Mouse (Mus musculus) lung, postnatal 0 days (tissue): ENCODE measurements around the gene Trappc6b. TPM values are rescaled to one million over a fixed set of nuclear protein-coding genes. Genes with fewer than 3 reads are reported as not detected.

Experiments used
- ATAC-seq: fragments of 200-750 bp; cut with Nextera tagmentation; 2 replicates; pipeline ENCODE4 v1.8.0; 2017; ENCODE audit warnings: moderate library complexity
- DNase-seq: peaks from one replicate; pipeline ENCODE4 v3.0.0-alpha.2; 2016; ENCODE audit warnings: low spot score
- H3K27ac ChIP-seq: fragments of 300-500 bp; sonication (generic); 2 replicates; pipeline ENCODE4 v1.5.1; 2014; ENCODE audit warnings: antibody characterized with exemption, mild to moderate bottlenecking, low read length, mixed read lengths
- H3K27me3 ChIP-seq: fragments of 300-500 bp; sonication (generic); replicated peaks from 2 replicates; pipeline ENCODE4 v1.6.1; 2014; ENCODE audit warnings: low read length, mixed read lengths; ENCODE audit not compliant: insufficient read depth
- H3K36me3 ChIP-seq: fragments of 300-500 bp; sonication (generic); 2 replicates; pipeline ENCODE4 v1.6.1; 2014; ENCODE audit warnings: low read length, mixed read lengths; ENCODE audit not compliant: insufficient read depth
- H3K4me1 ChIP-seq: fragments of 300-500 bp; sonication (generic); 2 replicates; pipeline ENCODE4 v1.6.1; 2014; ENCODE audit warnings: antibody characterized with exemption, low read depth, low read length, mixed read lengths; ENCODE audit not compliant: insufficient read depth
- H3K4me2 ChIP-seq: fragments of 300-500 bp; sonication (generic); replicated peaks from 2 replicates; pipeline ENCODE4 v1.6.1; 2014; ENCODE audit warnings: low read depth, mild to moderate bottlenecking, low read length, moderate library complexity, mixed read lengths
- H3K4me3 ChIP-seq: fragments of 300-500 bp; sonication (generic); 2 replicates; pipeline ENCODE4 v1.5.1; 2014; ENCODE audit warnings: low read depth, low read length
- H3K9ac ChIP-seq: fragments of 300-500 bp; sonication (generic); replicated peaks from 2 replicates; pipeline ENCODE4 v1.6.1; 2014; ENCODE audit warnings: low read depth, mild to moderate bottlenecking
- H3K9me3 ChIP-seq: fragments of 300-500 bp; sonication (generic); 2 replicates; pipeline ENCODE4 v1.6.1; 2016; ENCODE audit warnings: low read length, mixed read lengths
- CTCF ChIP-seq: IDR thresholded peaks from 2 replicates; pipeline ENCODE4 v1.5.1; 2016; ENCODE audit warnings: antibody characterized with exemption, mild to moderate bottlenecking
- EP300 ChIP-seq: IDR thresholded peaks from 2 replicates; pipeline ENCODE4 v1.6.1; 2016; ENCODE audit warnings: antibody characterized with exemption, mild to moderate bottlenecking, control low read depth
- WGBS: fragments of 180-500 bp; shearing (Covaris S2); extraction: QIAGEN DNeasy Blood & Tissue Kit; methylation state at CpG from one replicate; pipeline ENCODE4 v1.1.7; 2014; 5-methylcytosine and 5-hydroxymethylcytosine counted together
- polyA plus RNA-seq: library from polyadenylated mRNA; unstranded; fragments of >200 nt; fragmentation: Nextera tagmentation; extraction: Ambion mirVana; gene quantifications from 2 replicates; pipeline ENCODE4 v1.2.1, GENCODE M21; 2015

The Trappc6b gene
- polyA plus RNA-seq, 1 experiment from 2014 or later = 139 TPM

DNA sequence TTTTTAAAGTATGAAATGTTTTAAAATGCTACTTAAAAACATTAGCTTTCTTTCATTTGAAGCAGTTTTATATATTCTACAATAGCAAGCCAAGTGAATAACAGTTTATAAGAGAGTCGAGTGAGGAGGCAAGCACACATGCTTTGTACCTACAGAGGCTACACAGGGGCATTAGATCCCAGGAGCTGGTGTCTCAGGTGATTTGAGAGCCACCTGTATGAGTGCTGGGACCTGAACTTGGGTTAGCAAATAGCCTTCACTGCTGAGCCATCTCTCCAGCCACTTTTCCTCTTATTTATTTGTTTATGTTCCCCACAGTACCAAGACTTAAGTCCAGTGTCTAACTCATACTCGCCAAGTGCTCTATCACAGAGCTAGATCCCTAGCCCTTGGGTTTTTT, 41.4 kb downstream of the Trappc6b start:
- no peak overlapping the region for H3K27ac ChIP-seq
- H3K9ac ChIP-seq = no peak overlapping the region
- H3K4me2 ChIP-seq = no peak overlapping the region
- H3K9me3 ChIP-seq = no peaks in the 10 kb centered on the region
- no peaks in the 10 kb centered on the region for H3K4me1 ChIP-seq
- no peak for ATAC-seq
- DNase-seq = no peak
- no peaks in the 10 kb centered on the region for H3K27me3 ChIP-seq
- TF ChIP-seq CTCF = no peak
- TF ChIP-seq EP300 = no peak
- WGBS = 85% methylated on average over 2 of the region's 2 CpGs
- peaks cover 4% of the 10 kb centered on the region for H3K36me3 ChIP-seq
- H3K4me3 ChIP-seq = no peak overlapping the region

DNA sequence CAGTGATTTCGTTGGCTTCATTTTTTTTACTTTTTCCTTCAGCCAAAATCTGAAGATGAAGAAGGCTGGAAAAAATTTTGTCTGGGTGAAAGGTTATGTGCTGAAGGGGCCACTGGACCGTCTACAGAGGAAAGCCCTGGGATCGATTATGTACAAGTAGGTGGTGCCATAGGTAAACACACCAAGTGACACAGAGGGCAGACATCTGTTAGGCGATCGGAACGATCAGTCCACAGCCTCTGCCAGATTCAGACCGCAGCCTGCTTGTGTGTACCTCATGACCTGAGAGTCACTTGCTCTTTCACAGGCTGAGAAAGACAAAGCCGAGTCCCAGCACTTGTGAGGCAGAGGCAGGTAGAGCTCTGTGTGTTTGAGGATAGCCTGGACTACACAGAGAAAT, 43.3 kb downstream of the Trappc6b start:
- WGBS = 75% methylated on average over 8 of the region's 8 CpGs
- no peaks in the 10 kb centered on the region for H3K9me3 ChIP-seq
- ATAC-seq (no peak), DNase-seq (no peak)
- H3K4me2 ChIP-seq = no peak overlapping the region
- H3K27ac ChIP-seq = no peak overlapping the region
- H3K27me3 ChIP-seq = no peaks in the 10 kb centered on the region
- TF ChIP-seq EP300 (no peak), CTCF (no peak)
- H3K36me3 ChIP-seq = peaks cover 4% of the 10 kb centered on the region
- H3K4me3 ChIP-seq = no peak overlapping the region
- H3K9ac ChIP-seq = no peak overlapping the region
- H3K4me1 ChIP-seq = no peaks in the 10 kb centered on the region; the same call in 1 of the 2 replicates

DNA sequence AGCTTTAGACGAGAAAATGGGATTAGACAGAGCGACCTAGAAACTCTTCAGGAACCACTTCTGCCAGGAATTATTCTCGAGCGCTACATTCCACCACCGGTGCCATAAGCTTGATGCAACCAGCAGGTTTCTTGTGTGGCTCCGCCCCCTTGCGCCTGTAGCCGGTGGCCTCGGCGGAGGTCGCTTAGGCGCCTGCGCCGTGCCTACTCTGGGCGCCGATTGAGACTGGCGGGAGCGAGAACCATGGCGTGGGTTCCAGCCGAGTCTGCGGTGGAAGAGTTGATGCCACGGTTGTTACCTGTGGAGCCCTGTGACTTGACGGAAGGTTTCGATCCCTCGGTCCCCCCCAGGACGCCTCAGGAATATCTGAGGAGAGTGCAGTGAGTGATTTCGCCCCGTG, 48.0 kb downstream of the Trappc6b start, which contains the start of gene Gemin2:
Gene Gemin2, plus strand, starts transcription at position 160 of the 400 bp plus-strand sequence.
- H3K4me1 ChIP-seq = peaks cover 4% of the 10 kb centered on the region; the same call in 1 of the 2 replicates
- peak within 1 kb of the TSS; percentile 82 for H3K27ac ChIP-seq
- H3K36me3 ChIP-seq = peaks cover 4% of the 10 kb centered on the region
- DNase-seq (peak; percentile 99), ATAC-seq (peak; percentile 71)
- under 1% methylated on average over 28 of the region's 28 CpGs for WGBS
- H3K4me3 ChIP-seq = peak within 1 kb of the TSS; percentile 79
- H3K9ac ChIP-seq = peak within 1 kb of the TSS; percentile 84
- no peaks in the 10 kb centered on the region for H3K9me3 ChIP-seq
- no peaks in the 10 kb centered on the region for H3K27me3 ChIP-seq
- peak within 1 kb of the TSS; percentile 79 for H3K4me2 ChIP-seq
- TF ChIP-seq CTCF (peak; percentile 44), EP300 (no peak)

DNA sequence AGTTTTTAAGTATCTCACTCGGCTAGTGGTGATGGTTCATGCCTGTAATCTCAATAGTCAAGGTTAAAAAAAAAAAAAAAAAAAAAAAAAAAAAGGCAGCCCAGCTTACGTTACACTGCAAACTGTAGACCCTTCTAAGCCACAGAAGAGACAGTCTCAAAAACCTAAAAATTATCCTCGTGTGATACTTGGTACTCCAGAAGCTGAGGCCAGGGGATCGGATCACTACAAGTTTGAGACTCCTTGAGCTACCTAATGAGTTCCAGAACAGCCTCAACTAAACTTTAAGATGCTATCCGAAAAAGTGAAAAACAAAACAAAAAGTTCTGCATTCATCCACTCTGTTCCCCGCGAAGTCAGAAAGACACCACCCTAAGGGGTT, 48.6 kb downstream of the Trappc6b start:
- Histone ChIP-seq H3K4me1 (peaks cover 4% of the 10 kb centered on the region; the same call in 1 of the 2 replicates), H3K27me3 (no peaks in the 10 kb centered on the region), H3K9ac (peak overlapping the region; percentile 84), H3K27ac (peak overlapping the region; percentile 82), H3K9me3 (no peaks in the 10 kb centered on the region), H3K36me3 (no peaks in the 10 kb centered on the region), H3K4me2 (peak overlapping the region; percentile 79), H3K4me3 (peak overlapping the region; percentile 79)
- ATAC-seq = no peak
- 1% methylated on average over 7 of the region's 7 CpGs for WGBS
- peak; percentile 42 for DNase-seq
- TF ChIP-seq CTCF = no peak
- TF ChIP-seq EP300 = no peak

DNA sequence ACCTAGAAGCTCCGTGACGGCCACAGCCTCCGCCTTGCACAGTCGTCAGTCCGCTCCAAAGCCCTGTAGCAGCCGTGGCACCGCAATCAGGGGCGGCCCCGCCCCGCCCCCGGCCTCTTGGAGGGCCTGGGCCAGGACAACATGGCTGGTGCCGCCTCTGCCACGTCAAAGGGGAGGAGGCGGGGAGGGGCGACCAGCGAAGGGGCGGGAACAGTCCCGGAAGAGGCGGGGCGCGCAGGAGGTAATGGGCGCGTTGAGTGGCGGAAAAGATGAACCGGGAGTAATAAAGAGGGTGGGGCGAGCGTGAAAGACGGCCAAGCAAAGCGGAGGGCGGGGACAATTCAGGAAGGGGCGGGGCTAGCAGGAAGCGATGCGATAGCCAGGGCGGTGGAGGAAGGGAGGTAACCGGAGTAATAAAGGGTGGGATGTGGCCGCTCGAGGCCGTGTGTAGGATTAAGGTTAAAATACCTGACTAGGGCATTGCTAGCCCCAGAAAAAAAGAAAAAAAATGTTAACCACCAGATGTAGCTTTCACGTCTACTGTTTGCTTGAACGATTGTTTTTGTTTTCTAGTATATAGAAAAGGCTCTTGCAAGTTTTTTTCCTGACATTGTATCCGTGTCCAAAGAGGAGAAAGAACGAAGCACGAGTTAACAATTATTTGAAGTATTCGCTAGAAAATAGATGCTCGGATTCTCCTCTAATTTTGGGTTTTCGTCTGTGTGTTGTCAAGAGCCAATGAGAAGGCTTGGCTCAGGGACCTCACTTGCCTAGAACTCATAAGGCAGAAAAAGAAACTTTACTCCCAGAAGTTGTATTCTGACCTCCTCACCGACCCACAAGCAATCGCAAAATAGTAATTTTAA, 49.2 kb downstream of the Trappc6b start, which contains the start of gene Sec23a:
Gene Sec23a, minus strand, starts transcription at position 174 of the 866 bp plus-strand sequence.
- Histone ChIP-seq H3K27me3 (no peaks in the 10 kb centered on the region), H3K27ac (peak within 1 kb of the TSS; percentile 96), H3K4me1 (peaks cover 4% of the 10 kb centered on the region; the same call in 1 of the 2 replicates), H3K9me3 (no peaks in the 10 kb centered on the region), H3K36me3 (no peaks in the 10 kb centered on the region), H3K4me2 (peak within 1 kb of the TSS; percentile 83), H3K9ac (peak within 1 kb of the TSS; percentile 84), H3K4me3 (peak within 1 kb of the TSS; percentile 79)
- 2% methylated on average over 48 of the region's 48 CpGs for WGBS
- DNase-seq (peak; percentile 99), ATAC-seq (peak; percentile 96)
- no peak; the same call in 1 of the 2 replicates for TF ChIP-seq EP300
- no peak for TF ChIP-seq CTCF

DNA sequence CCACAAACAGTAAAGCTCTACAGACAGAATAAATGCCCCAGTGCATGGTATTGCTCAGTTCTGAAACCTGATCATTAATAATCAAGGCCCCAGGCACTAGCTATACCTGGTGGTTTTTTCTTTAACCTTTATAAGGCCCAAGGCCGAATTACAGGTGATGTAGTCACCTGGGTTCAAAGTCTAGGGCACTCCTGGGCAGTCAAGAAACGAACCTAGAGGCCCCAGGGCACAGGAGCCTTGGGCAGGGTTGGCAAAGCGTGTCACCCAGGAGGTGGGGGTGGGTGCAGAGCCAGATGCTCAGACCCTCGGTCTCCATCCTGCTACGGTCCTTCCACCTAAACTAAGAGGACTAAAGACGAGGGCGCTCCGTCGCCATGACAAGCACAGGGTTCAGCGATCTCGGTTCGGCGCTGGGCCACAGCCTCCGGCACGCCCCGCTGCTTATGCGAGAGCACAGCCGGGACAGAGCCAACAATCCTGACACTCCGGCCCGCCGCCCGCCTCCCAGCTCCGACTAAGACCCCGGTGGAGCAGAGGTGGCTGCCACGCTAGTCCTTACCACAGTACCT, 49.9 kb downstream of the Trappc6b start:
- TF ChIP-seq CTCF (no peak), EP300 (no peak)
- Histone ChIP-seq H3K4me2 (peak overlapping the region; percentile 83), H3K4me3 (peak overlapping the region; percentile 79), H3K27ac (peak overlapping the region; percentile 96), H3K36me3 (peaks cover 5% of the 10 kb centered on the region; the same call in 1 of the 2 replicates), H3K9me3 (no peaks in the 10 kb centered on the region), H3K4me1 (peaks cover 4% of the 10 kb centered on the region; the same call in 1 of the 2 replicates), H3K27me3 (no peaks in the 10 kb centered on the region), H3K9ac (peak overlapping the region; percentile 79)
- no peak for DNase-seq
- 2% methylated on average over 25 of the region's 25 CpGs for WGBS
- peak; percentile 63 for ATAC-seq
